Mouse (Mus musculus): ENCODE data around the gene Prps1. TPM values are rescaled to one million over a fixed set of nuclear protein-coding genes. Genes with fewer than 3 reads are reported as not detected.
A peak's percentile ranks its signal among the peaks of the same experiment; 100 is the strongest.

The Prps1 gene
- polyA plus RNA-seq, 1 experiment from 2014 or later, result 32.6 TPM

DNA sequence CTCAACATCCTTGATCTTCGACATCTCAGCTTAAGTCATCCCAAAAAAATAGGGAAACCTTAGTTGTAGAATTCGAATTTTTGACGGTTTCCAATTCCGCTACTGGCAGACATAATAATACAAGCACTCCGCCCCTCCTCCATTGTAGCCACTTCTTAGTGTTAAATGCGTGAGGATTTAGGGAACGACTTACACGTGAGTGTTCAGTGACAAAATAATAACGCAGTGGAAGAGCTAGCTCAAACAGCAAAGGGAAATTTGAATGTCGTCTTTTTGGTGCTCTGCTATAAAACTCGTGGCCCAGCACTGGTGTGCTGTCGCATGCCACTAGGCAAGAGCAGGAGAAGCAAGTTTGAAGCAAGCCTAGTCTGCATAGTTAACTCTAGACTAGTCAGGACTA, 1.1 kb downstream of the Prps1 start:
- 29% methylated on average over 12 of the region's 12 CpGs for WGBS
- ATAC-seq (replicated peaks; ENCODE audit: low FRiP score, low read depth) (no peak), DNase-seq (ENCODE audit: low spot score) (peak; percentile 1)
- Histone ChIP-seq H3K4me3 (replicated peaks; ENCODE audit: low read depth, low read length) (peak overlapping the region; percentile 52), H3K9me3 (replicated peaks; ENCODE audit: low read length) (no peaks in the 10 kb centered on the region), H3K4me2 (ENCODE audit: low read length) (peak overlapping the region; percentile 67), H3K27me3 (ENCODE audit: insufficient read depth, low read length) (no peaks in the 10 kb centered on the region), H3K36me3 (ENCODE audit: insufficient read depth, low read length) (no peaks in the 10 kb centered on the region), H3K9ac (ENCODE audit: low read depth, low read length) (0 out of 2 replicates have a peak overlapping the region, but pooled peaks have one; percentile 54), H3K4me1 (replicated peaks; ENCODE audit: insufficient read depth, low read length) (no peaks in the 10 kb centered on the region), H3K27ac (no peak overlapping the region)
- no peak for TF ChIP-seq CTCF (IDR thresholded peaks at IDR 0.05; ENCODE audit: low read depth)

DNA sequence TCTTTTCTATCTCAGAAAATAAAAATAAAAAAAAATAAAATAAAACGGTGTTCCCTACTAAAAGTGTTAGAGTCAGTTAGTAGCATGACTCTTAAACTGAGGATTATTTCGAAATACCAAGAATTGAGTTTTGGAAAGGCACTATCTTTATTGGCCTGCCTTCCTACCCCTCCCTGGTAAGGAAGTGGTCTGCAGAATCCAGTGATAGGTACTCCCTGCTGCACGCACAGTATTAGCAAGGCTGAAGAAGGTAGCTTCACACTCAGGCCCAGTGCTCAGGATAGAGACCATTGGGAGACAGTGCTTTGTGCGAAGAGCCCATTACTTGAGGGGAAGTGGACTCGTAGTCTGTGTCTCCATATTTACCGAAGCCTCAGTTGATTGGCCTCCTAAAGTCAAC, 21.8 kb downstream of the Prps1 start:
- ATAC-seq (replicated peaks; ENCODE audit: low FRiP score, low read depth), result no peak
- TF ChIP-seq CTCF (IDR thresholded peaks at IDR 0.05; ENCODE audit: low read depth), result no peak
- WGBS, result 87% methylated on average over 6 of the region's 6 CpGs

DNA sequence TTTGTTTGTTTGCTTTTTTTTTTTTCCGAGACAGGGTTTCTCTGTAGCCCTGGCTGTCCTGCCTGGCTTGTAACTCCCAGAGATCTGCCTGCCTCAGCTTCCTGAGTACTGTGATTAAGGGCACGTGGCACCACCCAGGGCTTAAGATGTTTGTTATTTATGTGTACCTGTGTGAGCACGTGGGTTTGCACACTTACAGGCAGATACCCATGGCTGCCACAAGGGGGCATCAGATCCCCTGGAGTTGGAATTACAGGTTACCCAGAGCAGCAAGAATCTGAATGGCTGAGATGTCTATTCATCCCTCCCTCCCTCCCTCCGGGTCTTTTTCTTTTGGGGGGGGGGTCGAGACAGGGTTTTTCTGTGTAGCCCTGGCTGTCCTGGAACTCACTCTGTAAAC, 22.8 kb downstream of the Prps1 start:
- Histone ChIP-seq H3K4me3 (replicated peaks; ENCODE audit: low read depth, low read length) (no peak overlapping the region), H3K27ac (no peak overlapping the region), H3K9ac (ENCODE audit: low read depth, low read length) (no peak overlapping the region), H3K36me3 (ENCODE audit: insufficient read depth, low read length) (no peaks in the 10 kb centered on the region), H3K4me2 (ENCODE audit: low read length) (no peak overlapping the region), H3K4me1 (replicated peaks; ENCODE audit: insufficient read depth, low read length) (no peaks in the 10 kb centered on the region), H3K9me3 (replicated peaks; ENCODE audit: low read length) (no peaks in the 10 kb centered on the region), H3K27me3 (ENCODE audit: insufficient read depth, low read length) (no peaks in the 10 kb centered on the region)
- DNase-seq (ENCODE audit: low spot score) (no peak), ATAC-seq (replicated peaks; ENCODE audit: low FRiP score, low read depth) (no peak)
- peak; percentile 68 for TF ChIP-seq CTCF (IDR thresholded peaks at IDR 0.05; ENCODE audit: low read depth)
- WGBS, result 50% methylated on average over 5 of the region's 5 CpGs

More for the DNA sequence above, 21.8 kb downstream of the Prps1 start:
- Histone ChIP-seq H3K9ac (ENCODE audit: low read depth, low read length) (no peak overlapping the region), H3K4me3 (replicated peaks; ENCODE audit: low read depth, low read length) (no peak overlapping the region), H3K4me2 (ENCODE audit: low read length) (no peak overlapping the region), H3K36me3 (ENCODE audit: insufficient read depth, low read length) (no peaks in the 10 kb centered on the region), H3K27ac (no peak overlapping the region), H3K4me1 (replicated peaks; ENCODE audit: insufficient read depth, low read length) (no peaks in the 10 kb centered on the region), H3K27me3 (ENCODE audit: insufficient read depth, low read length) (no peaks in the 10 kb centered on the region), H3K9me3 (replicated peaks; ENCODE audit: low read length) (no peaks in the 10 kb centered on the region)
- no peak for DNase-seq (ENCODE audit: low spot score)

- no peak for TF ChIP-seq CTCF (IDR thresholded peaks at IDR 0.05; ENCODE audit: low read depth)
- no peaks in the 10 kb centered on the region for H3K9me3 ChIP-seq (replicated peaks; ENCODE audit: low read length)
- H3K36me3 ChIP-seq (ENCODE audit: insufficient read depth, low read length), result no peaks in the 10 kb centered on the region
- no peaks in the 10 kb centered on the region for H3K4me1 ChIP-seq (replicated peaks; ENCODE audit: insufficient read depth, low read length)
- DNase-seq (ENCODE audit: low spot score), result no peak
- H3K9ac ChIP-seq (ENCODE audit: low read depth, low read length), result no peak overlapping the region
- H3K4me2 ChIP-seq (ENCODE audit: low read length), result no peak overlapping the region
- no peak overlapping the region for H3K27ac ChIP-seq
- no peak overlapping the region for H3K4me3 ChIP-seq (replicated peaks; ENCODE audit: low read depth, low read length)
- H3K27me3 ChIP-seq (ENCODE audit: insufficient read depth, low read length), result no peaks in the 10 kb centered on the region
- 86% methylated on average over 1 of the region's 1 CpGs for WGBS
- no peak for ATAC-seq (replicated peaks; ENCODE audit: low FRiP score, low read depth)
Observed at GRCm38 (mm10) chrX:140489174-140489573, 32.8 kb downstream of the Prps1 start.

GRCm38 (mm10) chrX:140490203-140490602, 33.8 kb downstream of the Prps1 start:
- WGBS, result 87% methylated on average over 3 of the region's 3 CpGs
- no peak overlapping the region for H3K4me3 ChIP-seq (replicated peaks; ENCODE audit: low read depth, low read length)
- no peaks in the 10 kb centered on the region for H3K4me1 ChIP-seq (replicated peaks; ENCODE audit: insufficient read depth, low read length)
- ATAC-seq (replicated peaks; ENCODE audit: low FRiP score, low read depth) (no peak), DNase-seq (ENCODE audit: low spot score) (no peak)
- H3K27ac ChIP-seq, result no peak overlapping the region
- H3K36me3 ChIP-seq (ENCODE audit: insufficient read depth, low read length), result no peaks in the 10 kb centered on the region
- no peak for TF ChIP-seq CTCF (IDR thresholded peaks at IDR 0.05; ENCODE audit: low read depth)
- H3K9ac ChIP-seq (ENCODE audit: low read depth, low read length), result no peak overlapping the region
- no peak overlapping the region for H3K4me2 ChIP-seq (ENCODE audit: low read length)
- no peaks in the 10 kb centered on the region for H3K9me3 ChIP-seq (replicated peaks; ENCODE audit: low read length)
- H3K27me3 ChIP-seq (ENCODE audit: insufficient read depth, low read length), result no peaks in the 10 kb centered on the region

- Histone ChIP-seq H3K9me3 (replicated peaks; ENCODE audit: low read length) (no peaks in the 10 kb centered on the region), H3K27ac (no peak overlapping the region), H3K36me3 (ENCODE audit: insufficient read depth, low read length) (no peaks in the 10 kb centered on the region), H3K4me1 (replicated peaks; ENCODE audit: insufficient read depth, low read length) (no peaks in the 10 kb centered on the region), H3K9ac (ENCODE audit: low read depth, low read length) (no peak overlapping the region), H3K4me3 (replicated peaks; ENCODE audit: low read depth, low read length) (no peak overlapping the region), H3K4me2 (ENCODE audit: low read length) (no peak overlapping the region), H3K27me3 (ENCODE audit: insufficient read depth, low read length) (no peaks in the 10 kb centered on the region)
- DNase-seq (ENCODE audit: low spot score) (peak; percentile 85), ATAC-seq (replicated peaks; ENCODE audit: low FRiP score, low read depth) (no peak)
- TF ChIP-seq CTCF (IDR thresholded peaks at IDR 0.05; ENCODE audit: low read depth), result peak; percentile 78
- WGBS, result 56% methylated on average over 10 of the region's 10 CpGs
Observed at GRCm38 (mm10) chrX:140491884-140492571, 35.6 kb downstream of the Prps1 start.

Measured in kidney, postnatal 0 days (tissue).